Mouse (Mus musculus): Measurements from ENCODE around the gene Rsph9.

DNA sequence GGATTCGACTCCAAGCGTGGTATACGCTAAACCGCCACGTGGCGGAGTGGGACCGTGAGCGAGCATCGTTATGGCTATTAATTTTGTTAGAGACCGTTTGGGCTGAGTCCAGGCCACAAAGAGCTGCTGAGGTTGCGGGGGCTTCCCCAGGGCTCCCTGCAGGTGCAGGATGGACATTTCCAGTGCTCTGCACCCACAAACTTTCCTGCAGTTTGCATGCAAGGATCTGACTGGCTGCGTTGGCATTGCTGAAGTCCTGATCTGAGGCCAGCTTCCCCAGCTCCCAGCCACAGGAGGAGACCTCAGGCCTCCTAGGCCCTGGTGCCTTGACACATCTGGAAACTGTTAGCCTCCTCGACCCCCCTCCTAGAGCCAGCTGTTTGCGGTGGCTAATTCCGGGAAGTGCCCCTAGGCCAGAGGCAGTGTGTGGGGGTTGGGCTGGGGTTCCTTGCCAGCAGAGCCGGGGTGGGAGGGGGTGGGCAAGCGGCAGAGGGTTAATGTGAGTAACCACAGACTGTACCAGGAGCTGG is 57.6 kb downstream of the Rsph9 start:
- TF ChIP-seq POLR2A (IDR thresholded peaks at IDR 0.05; ENCODE audit: low read depth, low read length) (no peak), CTCF (IDR thresholded peaks at IDR 0.05; ENCODE audit: extremely low read depth, insufficient read depth, insufficient read length, insufficient replicate concordance) (no peak)
